39 mouse cellular contexts compared by ENCODE assay signal in the genomic region with DNA sequence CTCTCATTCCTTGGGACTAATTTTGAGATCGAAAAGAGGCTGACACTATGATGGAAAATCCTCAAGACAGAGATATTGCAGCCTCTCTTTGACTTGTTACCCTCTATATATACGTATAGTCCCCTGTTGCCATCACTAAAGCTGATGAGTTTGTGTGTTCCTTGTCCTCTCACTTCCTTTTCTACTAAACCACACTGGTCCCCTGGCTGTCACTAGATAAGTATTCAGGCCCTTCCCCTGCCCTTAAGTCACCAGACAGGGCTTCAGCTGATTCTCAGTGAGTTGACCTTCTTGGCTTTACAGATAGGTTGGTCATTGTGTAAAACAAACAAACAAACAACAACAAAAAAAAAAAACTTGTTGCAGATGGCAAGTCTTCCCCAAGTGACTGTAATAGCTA. TPM values are rescaled to one million over a fixed set of nuclear protein-coding genes. Genes with fewer than 3 reads are reported as not detected.
"Had no signal": no experiment of that assay in that cellular context is flagged by ENCODE, and none has a peak within 500 bp of the region (broad histone marks: within the 10 kb centered on the region; RNA-seq: fewer than 3 reads in every experiment).

No protein-coding gene starts in this region.

- H3K4me1 ChIP-seq: heart, embryonic 10.5 days; heart, embryonic 12.5 days; hindbrain, embryonic 10.5 days; hindbrain, embryonic 12.5 days; intestine, embryonic 15.5 days; limb, embryonic 10.5 days; limb, embryonic 12.5 days; liver, embryonic 13.5 days had no signal

- H3K27me3 ChIP-seq: heart, embryonic 12.5 days; hindbrain, embryonic 12.5 days; intestine, embryonic 15.5 days; limb, embryonic 12.5 days; liver, embryonic 13.5 days had no signal

- H3K9me3 ChIP-seq: heart, embryonic 10.5 days; intestine, embryonic 15.5 days; limb, embryonic 10.5 days had no signal

- H3K27ac ChIP-seq: gastrocnemius, adult 2 months; heart, embryonic 10.5 days; hindbrain, embryonic 10.5 days; hindbrain, embryonic 12.5 days; hindbrain, embryonic 14.5 days; intestine, embryonic 15.5 days; layer of hippocampus, adult 2 months; left cerebral cortex, adult 2 months; limb, embryonic 10.5 days; limb, embryonic 12.5 days; liver, embryonic 13.5 days had no signal

- H3K4me2 ChIP-seq: heart, embryonic 12.5 days; hindbrain, embryonic 12.5 days; hindbrain, embryonic 14.5 days; intestine, embryonic 15.5 days; limb, embryonic 12.5 days; liver, embryonic 11.5 days; liver, embryonic 13.5 days had no signal

- H3K36me3 ChIP-seq: heart, embryonic 10.5 days; heart, embryonic 12.5 days; hindbrain, embryonic 10.5 days; hindbrain, embryonic 12.5 days; intestine, embryonic 15.5 days; limb, embryonic 10.5 days; limb, embryonic 12.5 days; liver, embryonic 13.5 days had no signal

- H3K4me3 ChIP-seq: gastrocnemius, adult 2 months; heart, embryonic 10.5 days; heart, embryonic 12.5 days; hindbrain, embryonic 10.5 days; hindbrain, embryonic 12.5 days; intestine, embryonic 15.5 days; layer of hippocampus, adult 2 months; left cerebral cortex, adult 2 months; limb, embryonic 10.5 days; limb, embryonic 12.5 days; liver, embryonic 13.5 days had no signal

- ATAC-seq: hindbrain, embryonic 16.5 days; inflammation-experienced regulatory T-cells, adult 6 months; intestine, embryonic 15.5 days; intestine, postnatal 0 days had no signal

- H3K9ac ChIP-seq: heart, embryonic 12.5 days; hindbrain, embryonic 12.5 days; hindbrain, embryonic 14.5 days; intestine, embryonic 15.5 days; limb, embryonic 12.5 days; liver, embryonic 13.5 days had no signal

- DNase-seq: gastrocnemius, adult 2 months; gastrocnemius, postnatal 14 days; heart, postnatal 10 days; heart, postnatal 4 days; kidney, adult 18-20 months; kidney, adult 8-10 months; kidney, postnatal 10 days; kidney, postnatal 25 days; kidney, postnatal 4 days; liver; liver, embryonic 13.5 days had no signal

RNA-seq across cellular contexts. Expression of a gene that starts 12.0 kb away (rescaled TPM):
- total RNA-seq: gastrocnemius, adult 2 months; gastrocnemius, postnatal 14 days; gastrocnemius, postnatal 4 days; granulocyte monocyte progenitor cell, adult 5-6 weeks; heart, adult 18-20 months; heart, adult 8-10 months; heart, postnatal 10 days; heart, postnatal 25 days; heart, postnatal 4 days; layer of hippocampus, adult 2 months; layer of hippocampus, postnatal 10 days; layer of hippocampus, postnatal 25 days; left cerebral cortex, adult 2 months; left cerebral cortex, postnatal 14 days; left cerebral cortex, postnatal 36 days had no signal
- polyA plus RNA-seq: heart, embryonic 10.5 days; heart, embryonic 12.5 days; heart, embryonic 14.5 days; heart, embryonic 16.5 days; hindbrain, embryonic 10.5 days; hindbrain, embryonic 12.5 days; hindbrain, embryonic 14.5 days; hindbrain, embryonic 16.5 days; intestine, embryonic 15.5 days; intestine, postnatal 0 days; kidney, embryonic 14.5 days; kidney, embryonic 16.5 days; limb, embryonic 10.5 days; limb, embryonic 12.5 days; limb, embryonic 14.5 days; liver, embryonic 11.5 days; liver, embryonic 13.5 days had no signal

RNA-seq across cellular contexts. Expression of a gene that starts 31.8 kb away (rescaled TPM):
- total RNA-seq: gastrocnemius, adult 2 months; gastrocnemius, postnatal 14 days; gastrocnemius, postnatal 4 days; granulocyte monocyte progenitor cell, adult 5-6 weeks; heart, adult 18-20 months; heart, adult 8-10 months; heart, postnatal 10 days; heart, postnatal 25 days; heart, postnatal 4 days; layer of hippocampus, adult 2 months; layer of hippocampus, postnatal 10 days; layer of hippocampus, postnatal 25 days; left cerebral cortex, adult 2 months; left cerebral cortex, postnatal 14 days; left cerebral cortex, postnatal 36 days had no signal
- polyA plus RNA-seq: heart, embryonic 10.5 days; heart, embryonic 12.5 days; heart, embryonic 14.5 days; heart, embryonic 16.5 days; hindbrain, embryonic 10.5 days; hindbrain, embryonic 12.5 days; hindbrain, embryonic 14.5 days; hindbrain, embryonic 16.5 days; inflammation-experienced regulatory T-cells, adult 6 months; intestine, embryonic 15.5 days; intestine, postnatal 0 days; kidney, embryonic 14.5 days; limb, embryonic 10.5 days; limb, embryonic 12.5 days; limb, embryonic 14.5 days; liver, embryonic 11.5 days; liver, embryonic 13.5 days had no signal

RNA-seq across cellular contexts. Expression of a gene that starts 45.1 kb away (rescaled TPM):
- total RNA-seq: gastrocnemius, adult 2 months; gastrocnemius, postnatal 14 days; gastrocnemius, postnatal 4 days; granulocyte monocyte progenitor cell, adult 5-6 weeks; heart, adult 18-20 months; heart, adult 8-10 months; heart, postnatal 10 days; heart, postnatal 25 days; heart, postnatal 4 days; layer of hippocampus, adult 2 months; layer of hippocampus, postnatal 10 days; layer of hippocampus, postnatal 25 days; left cerebral cortex, adult 2 months; left cerebral cortex, postnatal 14 days; left cerebral cortex, postnatal 36 days had no signal
- polyA plus RNA-seq: heart, embryonic 10.5 days; heart, embryonic 12.5 days; heart, embryonic 14.5 days; heart, embryonic 16.5 days; hindbrain, embryonic 10.5 days; hindbrain, embryonic 12.5 days; hindbrain, embryonic 14.5 days; hindbrain, embryonic 16.5 days; inflammation-experienced regulatory T-cells, adult 6 months; intestine, embryonic 15.5 days; intestine, postnatal 0 days; kidney, embryonic 14.5 days; kidney, embryonic 16.5 days; limb, embryonic 10.5 days; limb, embryonic 12.5 days; limb, embryonic 14.5 days; liver, embryonic 11.5 days; liver, embryonic 13.5 days had no signal

RNA-seq across cellular contexts. Expression of a gene that starts 45.2 kb away (rescaled TPM):
- total RNA-seq: gastrocnemius, adult 2 months; gastrocnemius, postnatal 14 days; gastrocnemius, postnatal 4 days; granulocyte monocyte progenitor cell, adult 5-6 weeks; heart, adult 18-20 months; heart, adult 8-10 months; heart, postnatal 10 days; heart, postnatal 25 days; heart, postnatal 4 days; layer of hippocampus, adult 2 months; layer of hippocampus, postnatal 10 days; layer of hippocampus, postnatal 25 days; left cerebral cortex, adult 2 months; left cerebral cortex, postnatal 14 days; left cerebral cortex, postnatal 36 days had no signal
- polyA plus RNA-seq: heart, embryonic 10.5 days; heart, embryonic 12.5 days; heart, embryonic 14.5 days; heart, embryonic 16.5 days; hindbrain, embryonic 10.5 days; hindbrain, embryonic 12.5 days; hindbrain, embryonic 14.5 days; hindbrain, embryonic 16.5 days; inflammation-experienced regulatory T-cells, adult 6 months; intestine, embryonic 15.5 days; intestine, postnatal 0 days; kidney, embryonic 14.5 days; kidney, embryonic 16.5 days; limb, embryonic 10.5 days; limb, embryonic 12.5 days; limb, embryonic 14.5 days; liver, embryonic 11.5 days; liver, embryonic 13.5 days had no signal

RNA-seq across cellular contexts. Expression of a gene that starts 51.8 kb away (rescaled TPM):
- total RNA-seq: gastrocnemius, adult 2 months; gastrocnemius, postnatal 14 days; gastrocnemius, postnatal 4 days; granulocyte monocyte progenitor cell, adult 5-6 weeks; heart, adult 18-20 months; heart, adult 8-10 months; heart, postnatal 10 days; heart, postnatal 25 days; heart, postnatal 4 days; layer of hippocampus, adult 2 months; layer of hippocampus, postnatal 10 days; layer of hippocampus, postnatal 25 days; left cerebral cortex, adult 2 months; left cerebral cortex, postnatal 14 days; left cerebral cortex, postnatal 36 days had no signal
- polyA plus RNA-seq: heart, embryonic 10.5 days; heart, embryonic 12.5 days; heart, embryonic 14.5 days; heart, embryonic 16.5 days; hindbrain, embryonic 10.5 days; hindbrain, embryonic 12.5 days; hindbrain, embryonic 14.5 days; hindbrain, embryonic 16.5 days; inflammation-experienced regulatory T-cells, adult 6 months; intestine, embryonic 15.5 days; intestine, postnatal 0 days; kidney, embryonic 14.5 days; kidney, embryonic 16.5 days; limb, embryonic 10.5 days; limb, embryonic 12.5 days; limb, embryonic 14.5 days; liver, embryonic 11.5 days; liver, embryonic 13.5 days had no signal
